Mouse (Mus musculus) forebrain, embryonic 10.5 days (tissue): Measurements from ENCODE around the gene Ptx4. TPM values are rescaled to one million over a fixed set of nuclear protein-coding genes. Genes with fewer than 3 reads are reported as not detected.

Experiments used
- DNase-seq: peaks from one replicate; pipeline ENCODE4 v3.0.0-alpha.2; 2017; ENCODE audit warnings: low spot score; ENCODE audit errors: extremely low spot score
- H3K27ac ChIP-seq: fragments of 300-500 bp; sonication (generic); 2 replicates; pipeline ENCODE4 v1.5.1; 2016; ENCODE audit warnings: mild to moderate bottlenecking
- H3K27me3 ChIP-seq: fragments of 300-500 bp; sonication (generic); 2 replicates; pipeline ENCODE4 v1.6.1; 2016; ENCODE audit warnings: mild to moderate bottlenecking; ENCODE audit not compliant: poor library complexity, severe bottlenecking
- H3K36me3 ChIP-seq: fragments of 300-500 bp; sonication (generic); replicated peaks from 2 replicates; pipeline ENCODE4 v1.6.1; 2016; ENCODE audit warnings: mild to moderate bottlenecking, moderate library complexity
- H3K4me1 ChIP-seq: fragments of 300-500 bp; sonication (generic); 2 replicates; pipeline ENCODE4 v1.6.1; 2016
- H3K4me3 ChIP-seq: fragments of 300-500 bp; sonication (generic); 2 replicates; pipeline ENCODE4 v1.5.1; 2016; ENCODE audit warnings: mild to moderate bottlenecking, moderate library complexity
- H3K9me3 ChIP-seq: fragments of 300-500 bp; sonication (generic); 2 replicates; pipeline ENCODE4 v1.6.1; 2016; ENCODE audit warnings: mild to moderate bottlenecking, moderate library complexity
- WGBS: fragments of 180-500 bp; shearing (Covaris S2); methylation state at CpG from one replicate; pipeline ENCODE4 v1.1.7; 2016; 5-methylcytosine and 5-hydroxymethylcytosine counted together
- polyA plus RNA-seq: library from polyadenylated mRNA; unstranded; fragments of >200 nt; fragmentation: Nextera tagmentation; extraction: Ambion mirVana; gene quantifications from 2 replicates; pipeline ENCODE4 v1.2.1, GENCODE M21; 2016

Gene Ptx4
- 0.30 TPM in 1 of 2 replicates, not detected in the other for polyA plus RNA-seq

GRCm38 (mm10) chr17:25120406-25120805 lies at the start of gene Ptx4:
Gene Ptx4 (plus strand): TSS chr17:25120760.
- no peak for DNase-seq
- Histone ChIP-seq H3K9me3 (no peaks in the 10 kb centered on the region), H3K36me3 (no peaks in the 10 kb centered on the region), H3K4me1 (peaks cover 10% of the 10 kb centered on the region), H3K27me3 (peaks cover 9% of the 10 kb centered on the region; the same call in 1 of the 2 replicates), H3K27ac (no peak within 1 kb of the TSS), H3K4me3 (no peak within 1 kb of the TSS)
- 40% methylated on average over 3 of the region's 3 CpGs for WGBS

- WGBS: 87% methylated on average over 4 of the region's 4 CpGs
These were observed 43.7 kb upstream of the Ptx4 start for GRCm38 (mm10) chr17:25076906-25077305.

GRCm38 (mm10) chr17:25077771-25078372 lies 42.7 kb upstream of the Ptx4 start:
- H3K27me3 ChIP-seq: no peaks in the 10 kb centered on the region
- 91% methylated on average over 13 of the region's 13 CpGs for WGBS
- H3K4me1 ChIP-seq: peaks cover 2% of the 10 kb centered on the region
- H3K4me3 ChIP-seq: peak overlapping the region; percentile 36
- H3K9me3 ChIP-seq: no peaks in the 10 kb centered on the region
- DNase-seq: no peak
- H3K36me3 ChIP-seq: peaks cover 14% of the 10 kb centered on the region; the same call in 1 of the 2 replicates
- no peak overlapping the region for H3K27ac ChIP-seq

More at GRCm38 (mm10) chr17:25076906-25077305, 43.7 kb upstream of the Ptx4 start:
- H3K27me3 ChIP-seq: no peaks in the 10 kb centered on the region
- no peaks in the 10 kb centered on the region; the same call in 1 of the 2 replicates for H3K4me1 ChIP-seq
- H3K27ac ChIP-seq: no peak overlapping the region
- no peak overlapping the region for H3K4me3 ChIP-seq
- no peak for DNase-seq
- H3K36me3 ChIP-seq: peaks cover 17% of the 10 kb centered on the region; the same call in 1 of the 2 replicates
- H3K9me3 ChIP-seq: no peaks in the 10 kb centered on the region

- Histone ChIP-seq H3K27me3 (no peaks in the 10 kb centered on the region), H3K27ac (peak overlapping the region; percentile 72), H3K36me3 (peaks cover 13% of the 10 kb centered on the region; the same call in 1 of the 2 replicates), H3K4me1 (peaks cover 16% of the 10 kb centered on the region), H3K9me3 (no peaks in the 10 kb centered on the region), H3K4me3 (peak overlapping the region; percentile 36)
- DNase-seq: no peak
- 86% methylated on average over 13 of the region's 13 CpGs for WGBS
These were observed 40.4 kb upstream of the Ptx4 start for GRCm38 (mm10) chr17:25080210-25080609.

- peaks cover 16% of the 10 kb centered on the region for H3K4me1 ChIP-seq
- 78% methylated on average over 11 of the region's 11 CpGs for WGBS
- peak overlapping the region; percentile 72 for H3K27ac ChIP-seq
- peak overlapping the region; percentile 36 for H3K4me3 ChIP-seq
- no peaks in the 10 kb centered on the region for H3K9me3 ChIP-seq
- H3K36me3 ChIP-seq: peaks cover 13% of the 10 kb centered on the region; the same call in 1 of the 2 replicates
- DNase-seq: no peak
- no peaks in the 10 kb centered on the region for H3K27me3 ChIP-seq
These were observed 39.6 kb upstream of the Ptx4 start for GRCm38 (mm10) chr17:25080960-25081381.

GRCm38 (mm10) chr17:25082081-25082847 lies 38.3 kb upstream of the Ptx4 start:
- no peak for DNase-seq
- no peaks in the 10 kb centered on the region for H3K9me3 ChIP-seq
- WGBS: 82% methylated on average over 14 of the region's 14 CpGs
- peak overlapping the region; percentile 85; the same call in 1 of the 2 replicates for H3K27ac ChIP-seq
- H3K36me3 ChIP-seq: peaks cover 14% of the 10 kb centered on the region; the same call in 1 of the 2 replicates
- H3K27me3 ChIP-seq: no peaks in the 10 kb centered on the region
- no peak overlapping the region for H3K4me3 ChIP-seq
- H3K4me1 ChIP-seq: peaks cover 16% of the 10 kb centered on the region

GRCm38 (mm10) chr17:25082887-25083286 lies 37.7 kb upstream of the Ptx4 start:
- no peak for DNase-seq
- Histone ChIP-seq H3K27me3 (no peaks in the 10 kb centered on the region), H3K27ac (peak overlapping the region; percentile 85), H3K9me3 (no peaks in the 10 kb centered on the region), H3K4me1 (peaks cover 16% of the 10 kb centered on the region), H3K36me3 (peaks cover 20% of the 10 kb centered on the region), H3K4me3 (no peak overlapping the region)
- 68% methylated on average over 3 of the region's 3 CpGs for WGBS

GRCm38 (mm10) chr17:25083444-25083931 lies 37.1 kb upstream of the Ptx4 start, which contains the start of gene Tmem204:
Gene Tmem204 (minus strand): TSS chr17:25083591.
- peak within 1 kb of the TSS; percentile 85 for H3K27ac ChIP-seq
- WGBS: 68% methylated on average over 7 of the region's 7 CpGs

GRCm38 (mm10) chr17:25084835-25085385 lies 35.6 kb upstream of the Ptx4 start:
- Histone ChIP-seq H3K4me3 (no peak overlapping the region), H3K27ac (peak overlapping the region; percentile 85), H3K36me3 (peaks cover 37% of the 10 kb centered on the region), H3K4me1 (peaks cover 16% of the 10 kb centered on the region), H3K9me3 (no peaks in the 10 kb centered on the region), H3K27me3 (no peaks in the 10 kb centered on the region)
- WGBS: 84% methylated on average over 13 of the region's 13 CpGs
- DNase-seq: no peak

More at GRCm38 (mm10) chr17:25083444-25083931, 37.1 kb upstream of the Ptx4 start, which contains the start of gene Tmem204:
- no peak within 1 kb of the TSS for H3K4me3 ChIP-seq
- H3K4me1 ChIP-seq: peaks cover 16% of the 10 kb centered on the region
- DNase-seq: peak; percentile 63
- no peaks in the 10 kb centered on the region for H3K9me3 ChIP-seq
- H3K27me3 ChIP-seq: no peaks in the 10 kb centered on the region
- H3K36me3 ChIP-seq: peaks cover 25% of the 10 kb centered on the region

- Histone ChIP-seq H3K27ac (0 out of 2 replicates have a peak overlapping the region, but pooled peaks have one; percentile 15), H3K36me3 (peaks cover 37% of the 10 kb centered on the region), H3K4me3 (no peak overlapping the region), H3K9me3 (no peaks in the 10 kb centered on the region), H3K4me1 (peaks cover 16% of the 10 kb centered on the region), H3K27me3 (no peaks in the 10 kb centered on the region)
- DNase-seq: no peak
- 95% methylated on average over 7 of the region's 7 CpGs for WGBS
These were observed 33.8 kb upstream of the Ptx4 start for GRCm38 (mm10) chr17:25086724-25087123.

GRCm38 (mm10) chr17:25089158-25089557 lies 31.4 kb upstream of the Ptx4 start:
- H3K4me1 ChIP-seq: peaks cover 3% of the 10 kb centered on the region
- no peaks in the 10 kb centered on the region for H3K9me3 ChIP-seq
- peak overlapping the region; percentile 4; the same call in 1 of the 2 replicates for H3K27ac ChIP-seq
- no peaks in the 10 kb centered on the region for H3K27me3 ChIP-seq
- WGBS: 93% methylated on average over 10 of the region's 10 CpGs
- peaks cover 57% of the 10 kb centered on the region for H3K36me3 ChIP-seq
- H3K4me3 ChIP-seq: no peak overlapping the region
- DNase-seq: no peak

- Histone ChIP-seq H3K4me3 (no peak overlapping the region), H3K9me3 (no peaks in the 10 kb centered on the region), H3K27me3 (no peaks in the 10 kb centered on the region), H3K4me1 (no peaks in the 10 kb centered on the region), H3K27ac (no peak overlapping the region), H3K36me3 (peaks cover 69% of the 10 kb centered on the region)
- 95% methylated on average over 10 of the region's 10 CpGs for WGBS
- no peak for DNase-seq
These were observed 30.1 kb upstream of the Ptx4 start for GRCm38 (mm10) chr17:25090450-25090849.
